Mouse (Mus musculus) thymus, postnatal 25 days (tissue): ENCODE data around the gene Fam78b.

Experiments used
- DNase-seq: peaks from one replicate; pipeline ENCODE4 v3.0.0; 2022

Gene Fam78b

GRCm38 (mm10) chr1:167102046-167102445, 100.8 kb downstream of the Fam78b start:
- no peak for DNase-seq

- no peak for DNase-seq
Observed at GRCm38 (mm10) chr1:167102566-167102965, 101.3 kb downstream of the Fam78b start.

DNA sequence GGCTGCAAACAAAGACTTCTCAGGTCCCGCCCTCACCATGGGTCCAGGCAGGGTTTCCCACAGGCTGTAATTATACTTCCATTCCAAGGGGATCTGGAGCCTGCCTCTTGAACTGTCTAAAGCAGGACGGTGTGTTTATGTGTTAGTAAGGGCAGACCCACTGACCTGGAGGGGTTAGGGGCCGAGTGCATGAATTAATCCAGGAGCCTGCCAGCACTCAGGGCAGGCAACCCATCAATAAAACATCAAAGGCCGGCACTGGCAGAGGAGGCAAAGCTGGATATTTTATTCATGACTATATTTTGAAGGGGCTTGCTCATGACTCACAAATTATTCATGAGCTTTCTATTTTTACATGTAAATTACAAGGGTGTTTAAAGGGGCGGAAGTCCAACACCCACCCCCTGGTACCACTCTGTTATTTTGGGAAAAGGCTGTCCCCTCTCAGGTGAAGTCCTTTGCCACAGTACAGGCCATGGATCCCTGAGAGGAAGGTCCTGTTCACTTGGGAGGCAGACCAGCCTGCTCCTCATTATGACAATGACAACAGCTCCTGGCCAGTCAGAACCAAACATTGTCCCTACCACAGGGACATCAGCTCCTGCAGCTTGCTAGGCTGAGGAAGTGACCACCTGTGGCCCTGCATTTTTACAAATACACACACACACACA, 103.9 kb downstream of the Fam78b start:
- no peak for DNase-seq

DNA sequence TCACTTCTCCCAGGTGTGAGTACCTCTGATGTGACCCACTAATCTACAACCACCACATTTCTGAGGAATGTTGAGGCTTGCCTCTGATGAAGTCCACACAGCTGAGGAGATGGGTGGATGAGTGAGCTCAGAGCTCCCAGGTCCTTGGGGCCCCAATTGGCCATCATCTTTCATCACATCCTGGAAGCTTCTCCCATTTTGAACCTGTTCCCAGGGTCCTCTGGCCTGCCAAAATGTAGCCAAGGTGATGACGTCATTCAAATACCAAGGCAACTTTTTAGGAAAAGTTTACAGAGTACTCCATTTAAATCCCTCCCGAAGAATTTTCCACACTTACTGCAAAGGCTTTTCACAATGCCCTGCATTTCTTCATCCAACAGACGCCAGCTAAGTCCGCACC, 104.7 kb downstream of the Fam78b start:
- DNase-seq, result no peak

DNA sequence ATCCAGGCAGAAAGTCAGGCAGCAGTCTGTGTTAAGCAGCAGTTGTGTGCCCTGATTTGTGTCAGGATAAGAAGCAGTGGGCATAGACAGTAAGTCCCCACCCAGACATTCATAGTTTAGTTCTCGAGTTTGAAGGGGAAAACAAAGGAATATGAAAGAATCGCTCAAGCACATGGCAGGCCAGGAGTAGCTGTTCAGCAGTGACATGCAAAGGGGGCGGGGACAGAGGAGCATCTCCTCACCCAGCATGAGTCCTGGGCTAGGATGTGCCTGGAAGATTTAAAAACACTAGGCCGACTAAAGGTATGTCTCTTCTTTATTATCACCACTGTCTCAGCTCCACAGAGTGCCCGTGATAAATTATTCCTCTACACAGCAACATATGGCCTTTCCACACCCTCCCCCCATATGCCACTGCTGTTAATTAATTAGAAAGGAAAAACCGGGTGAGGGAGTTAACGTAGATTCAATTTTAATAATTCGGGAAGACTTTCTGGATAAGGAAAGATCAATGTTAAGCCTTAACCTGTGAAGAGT, 107.8 kb downstream of the Fam78b start:
- DNase-seq, result no peak

- no peak for DNase-seq
Observed at GRCm38 (mm10) chr1:167114363-167115050, 113.3 kb downstream of the Fam78b start.

- DNase-seq, result no peak
Observed at GRCm38 (mm10) chr1:167115121-167115520, 113.9 kb downstream of the Fam78b start.

DNA sequence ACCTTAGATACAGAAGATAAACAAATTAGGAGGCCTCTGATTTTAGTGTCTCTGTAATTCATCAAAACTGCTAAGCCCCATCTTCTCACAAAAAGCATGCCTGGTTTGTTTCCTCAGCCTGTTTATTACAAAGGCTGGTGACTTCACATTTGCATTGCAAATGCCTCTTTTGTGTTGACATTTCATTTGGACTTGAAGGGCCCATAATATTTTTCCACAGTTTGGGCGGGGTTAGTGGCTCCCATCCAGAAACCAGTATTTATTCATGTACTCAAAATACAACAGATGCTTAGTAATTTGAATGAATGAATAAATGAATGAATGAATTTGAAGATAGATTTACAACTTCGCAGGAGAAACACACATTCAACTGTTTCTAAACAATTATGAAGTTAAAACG, 115.5 kb downstream of the Fam78b start:
- no peak for DNase-seq

DNA sequence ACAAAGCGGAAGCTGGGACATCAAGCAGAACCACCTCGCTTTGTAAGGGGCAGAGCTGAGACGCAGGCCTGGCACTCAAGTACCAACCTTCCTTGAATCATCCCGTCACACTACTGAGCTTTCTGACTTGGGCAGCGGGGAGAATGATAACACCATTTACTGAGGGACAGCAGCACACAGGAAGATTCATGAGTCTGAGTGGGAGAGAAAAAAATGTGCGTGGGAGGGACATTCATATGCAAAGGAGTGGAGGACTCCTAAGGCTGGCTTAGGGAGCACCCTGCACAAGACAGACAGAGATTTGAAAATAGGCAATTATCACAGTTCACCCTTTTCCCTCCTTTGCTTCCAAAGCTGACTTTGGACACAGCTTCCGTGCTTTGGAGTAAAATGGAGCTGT, 117.8 kb downstream of the Fam78b start:
- no peak for DNase-seq

DNA sequence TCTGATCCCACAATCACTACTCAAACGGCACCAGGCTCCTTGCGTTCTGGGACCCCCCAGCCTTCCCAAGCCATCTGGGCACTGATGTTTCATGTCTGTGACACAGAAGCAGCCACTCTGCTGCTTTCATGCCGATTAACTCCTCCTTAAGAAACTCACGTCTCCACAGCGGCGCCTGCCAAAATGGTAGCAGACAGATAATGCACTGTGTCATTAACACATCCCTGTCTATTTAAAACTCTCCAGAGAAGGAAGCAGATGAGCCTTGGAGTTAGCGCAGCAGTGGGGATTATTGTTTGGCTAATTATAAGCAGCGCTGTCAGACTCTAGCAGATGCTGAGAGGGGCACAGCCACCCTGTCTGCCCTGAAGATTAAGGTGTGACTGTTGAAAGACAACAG, 118.2 kb downstream of the Fam78b start:
- no peak for DNase-seq

DNA sequence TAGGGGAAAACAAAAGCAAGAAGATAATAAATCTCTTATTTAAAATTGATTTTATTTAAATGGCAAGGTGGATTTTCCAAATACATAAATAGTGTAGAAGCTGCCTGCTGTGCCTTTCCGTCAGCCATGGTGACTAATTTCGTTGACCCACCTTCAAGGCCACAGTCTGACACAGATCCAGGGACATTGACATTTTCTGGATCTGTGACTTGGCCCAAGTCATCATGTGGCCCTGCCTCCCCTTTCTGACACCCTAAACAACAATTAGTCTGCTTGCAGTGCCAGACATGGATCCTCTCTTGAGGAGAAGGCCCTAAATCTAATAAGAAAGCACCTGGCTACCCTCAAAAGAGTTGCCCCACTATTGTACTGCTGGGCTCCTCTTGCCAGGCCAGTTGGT, 121.2 kb downstream of the Fam78b start:
- DNase-seq, result no peak

GRCm38 (mm10) chr1:167123551-167123950, 122.3 kb downstream of the Fam78b start:
- no peak for DNase-seq

- DNase-seq, result no peak
Observed at GRCm38 (mm10) chr1:167125870-167126269, 124.7 kb downstream of the Fam78b start.

- DNase-seq, result no peak
Observed at GRCm38 (mm10) chr1:167126292-167126691, 125.1 kb downstream of the Fam78b start.

- DNase-seq, result no peak
Observed at GRCm38 (mm10) chr1:167135748-167136147, 134.5 kb downstream of the Fam78b start.
